Mouse (Mus musculus) c-Kit-positive CD71-positive TER-119-positive erythroid progenitor cells, embryonic 14.5 days (primary cell): ENCODE results near the gene Grpel1.

ENCODE experiments used
- DNase-seq: peaks from one replicate; pipeline ENCODE4 v3.0.0-alpha.2; 2013; ENCODE audit warnings: low spot score

Grpel1 gene

DNA sequence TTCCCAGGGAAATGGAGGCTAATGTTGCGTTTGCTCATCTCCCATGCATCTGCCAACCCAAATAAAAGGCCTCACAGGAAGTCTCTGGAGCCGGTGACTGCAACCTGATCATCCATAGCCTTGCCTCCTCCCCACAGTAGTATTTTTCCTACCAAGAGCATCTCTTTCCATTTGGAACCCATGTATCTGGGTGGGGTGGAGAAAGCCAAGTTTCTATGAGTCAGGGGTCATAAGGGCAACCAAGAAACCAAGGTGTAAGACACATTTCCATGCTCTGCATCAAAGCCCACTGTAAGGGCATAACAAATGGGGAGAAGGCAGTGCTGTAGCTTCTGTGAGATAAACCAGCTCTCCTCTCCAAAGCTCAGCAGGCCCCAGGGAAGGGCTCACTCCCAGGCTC is 3.6 kb upstream of the Grpel1 start:
- no peak for DNase-seq

DNA sequence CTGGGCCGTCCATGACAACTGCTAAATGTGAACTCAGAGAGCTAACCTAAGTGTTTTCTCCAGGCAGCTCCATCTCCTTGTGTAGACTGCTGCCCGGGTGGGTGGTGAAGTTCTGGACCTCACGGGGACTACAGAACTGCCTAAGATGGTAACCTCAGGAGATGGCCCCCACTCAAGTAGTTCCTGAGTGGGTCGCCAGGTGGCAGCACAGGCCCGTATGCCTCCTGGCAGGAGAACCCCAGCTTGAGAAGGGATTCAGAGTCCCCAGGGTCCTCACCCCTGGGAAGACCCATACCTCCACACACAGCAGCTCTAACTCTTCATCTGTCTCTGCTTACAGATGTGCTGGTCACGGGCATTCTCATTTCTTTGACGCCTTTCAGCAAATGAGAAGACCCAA is 2.0 kb upstream of the Grpel1 start:
- peak; percentile 71 for DNase-seq

DNA sequence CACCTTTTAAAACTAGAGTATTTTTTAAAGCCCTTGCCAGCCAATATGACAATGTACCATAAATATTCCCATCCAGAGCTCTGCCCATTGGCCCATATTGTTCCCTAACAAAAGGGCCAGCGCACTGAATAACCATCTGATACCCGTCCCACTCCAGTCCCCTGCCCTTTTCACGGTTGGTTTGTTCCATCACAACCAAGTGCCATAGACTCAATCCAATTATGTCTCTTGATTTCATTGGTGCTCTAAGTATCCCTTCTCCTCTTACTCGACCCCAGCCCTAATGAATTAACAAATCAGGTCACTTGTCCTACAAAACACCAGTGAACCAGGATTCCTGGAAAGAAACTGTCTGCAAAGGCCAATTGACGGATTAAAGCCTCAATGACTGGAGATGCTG is 1.4 kb upstream of the Grpel1 start:
- no peak for DNase-seq

DNA sequence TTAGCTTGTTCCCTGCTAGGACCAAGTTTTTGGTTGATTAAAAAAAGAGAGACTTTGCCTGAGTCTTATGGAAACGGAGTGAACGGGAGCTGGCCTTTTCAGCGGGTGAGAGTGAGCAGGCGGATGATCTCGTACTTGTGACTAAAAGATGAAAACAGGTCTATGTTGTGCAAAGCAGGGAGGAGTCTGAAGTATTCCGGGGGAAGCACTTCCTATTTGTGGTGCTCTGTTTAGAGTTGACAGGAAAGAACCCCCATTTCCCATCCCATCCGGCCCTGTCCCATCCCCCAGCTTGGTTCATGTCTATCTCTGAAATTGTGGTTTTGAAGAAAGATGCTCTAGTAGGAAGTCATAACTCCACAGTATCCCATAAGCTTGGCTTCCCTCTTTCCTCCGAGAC is 1.1 kb downstream of the Grpel1 start:
- no peak for DNase-seq

DNA sequence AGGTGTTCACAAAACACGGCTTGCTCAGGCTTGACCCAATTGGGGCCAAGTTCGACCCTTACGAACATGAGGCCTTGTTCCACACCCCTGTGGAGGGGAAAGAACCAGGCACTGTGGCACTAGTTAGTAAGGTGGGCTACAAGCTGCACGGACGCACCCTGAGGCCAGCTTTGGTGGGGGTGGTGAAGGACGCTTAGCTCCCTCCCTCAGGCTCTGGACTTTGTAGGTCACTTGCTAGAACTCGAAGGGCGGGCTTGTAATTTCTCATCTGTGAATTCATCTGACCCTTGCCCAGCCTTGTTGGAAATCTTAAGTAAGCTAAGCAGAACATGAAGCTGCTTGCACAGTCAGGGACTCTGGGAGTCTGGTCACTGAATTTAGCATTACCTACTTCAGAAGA is 6.4 kb downstream of the Grpel1 start:
- no peak for DNase-seq

DNA sequence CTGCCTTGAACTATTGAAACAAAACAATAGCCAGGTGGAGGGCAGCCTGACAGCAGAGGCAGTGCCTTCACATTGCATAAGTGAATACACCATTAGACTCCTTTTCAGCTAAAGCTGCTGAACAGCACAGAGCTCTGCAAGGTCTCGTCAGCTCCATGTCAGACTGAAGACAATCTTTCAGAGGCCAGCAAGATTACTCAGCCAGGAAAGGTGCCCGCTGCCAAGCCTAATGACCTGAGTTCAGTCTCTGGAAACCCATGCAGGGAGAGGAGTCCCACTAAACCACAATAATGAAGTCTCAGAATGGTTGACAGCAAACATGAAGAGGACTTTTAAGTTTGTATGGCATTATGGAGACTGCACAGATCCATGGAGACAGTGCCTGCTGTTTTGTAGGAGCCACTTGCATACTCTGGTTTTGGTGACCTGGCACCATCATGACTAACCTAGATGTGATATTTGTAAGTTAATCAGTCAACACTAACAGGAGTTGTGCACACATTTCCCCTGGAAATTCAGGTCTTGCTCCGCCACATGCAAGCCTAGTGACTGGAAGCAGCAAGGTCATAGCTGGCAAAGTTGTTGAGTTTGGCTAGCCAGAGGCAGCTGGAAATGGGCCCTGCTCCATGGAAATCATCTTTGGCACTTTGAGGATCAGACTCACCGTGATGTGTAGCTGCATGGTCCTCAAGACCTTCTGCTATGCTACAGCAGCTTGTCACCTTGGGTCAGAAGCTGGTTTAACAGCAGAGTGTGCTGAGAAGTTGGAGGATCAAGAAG is 8.3 kb downstream of the Grpel1 start:
- no peak for DNase-seq

DNA sequence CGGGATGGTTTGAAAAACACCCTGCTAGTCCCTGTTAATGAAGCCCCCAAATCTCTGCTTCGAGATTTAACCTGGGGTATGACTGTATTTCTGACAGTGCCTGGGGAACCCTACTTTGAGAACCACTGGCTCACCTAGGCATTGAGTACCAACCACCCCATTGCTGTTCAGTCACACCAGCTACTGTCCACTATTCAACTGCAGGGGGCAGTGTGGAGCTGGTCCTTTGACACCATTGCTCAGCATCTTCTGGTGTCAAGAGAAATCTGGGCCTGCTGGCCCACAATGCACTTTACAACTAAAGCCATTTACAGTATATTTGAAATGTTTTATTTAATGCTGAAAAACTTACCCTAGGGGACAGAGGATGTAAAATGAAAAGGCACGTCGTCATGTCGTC is 9.5 kb downstream of the Grpel1 start:
- DNase-seq = peak; percentile 78

DNA sequence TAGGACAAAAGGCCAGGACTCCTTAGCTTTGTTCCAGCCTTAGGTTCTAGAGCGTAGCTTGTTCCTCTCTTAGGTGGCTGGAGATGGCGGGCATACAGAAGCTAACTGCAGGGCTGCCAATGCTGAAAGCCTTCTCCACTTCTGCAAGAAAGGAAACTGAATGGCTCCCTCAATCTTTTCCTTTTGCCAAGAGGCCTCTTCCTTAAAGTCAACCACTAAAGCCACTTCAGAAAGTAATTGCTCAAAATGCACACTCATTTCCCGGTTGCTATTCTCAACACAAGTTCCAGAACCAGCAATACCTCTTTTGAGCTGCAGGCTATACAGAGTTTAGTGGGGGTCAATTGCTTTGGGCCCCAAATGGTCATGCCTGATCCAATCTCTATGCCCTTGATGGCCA is 12.7 kb downstream of the Grpel1 start:
- no peak for DNase-seq

DNA sequence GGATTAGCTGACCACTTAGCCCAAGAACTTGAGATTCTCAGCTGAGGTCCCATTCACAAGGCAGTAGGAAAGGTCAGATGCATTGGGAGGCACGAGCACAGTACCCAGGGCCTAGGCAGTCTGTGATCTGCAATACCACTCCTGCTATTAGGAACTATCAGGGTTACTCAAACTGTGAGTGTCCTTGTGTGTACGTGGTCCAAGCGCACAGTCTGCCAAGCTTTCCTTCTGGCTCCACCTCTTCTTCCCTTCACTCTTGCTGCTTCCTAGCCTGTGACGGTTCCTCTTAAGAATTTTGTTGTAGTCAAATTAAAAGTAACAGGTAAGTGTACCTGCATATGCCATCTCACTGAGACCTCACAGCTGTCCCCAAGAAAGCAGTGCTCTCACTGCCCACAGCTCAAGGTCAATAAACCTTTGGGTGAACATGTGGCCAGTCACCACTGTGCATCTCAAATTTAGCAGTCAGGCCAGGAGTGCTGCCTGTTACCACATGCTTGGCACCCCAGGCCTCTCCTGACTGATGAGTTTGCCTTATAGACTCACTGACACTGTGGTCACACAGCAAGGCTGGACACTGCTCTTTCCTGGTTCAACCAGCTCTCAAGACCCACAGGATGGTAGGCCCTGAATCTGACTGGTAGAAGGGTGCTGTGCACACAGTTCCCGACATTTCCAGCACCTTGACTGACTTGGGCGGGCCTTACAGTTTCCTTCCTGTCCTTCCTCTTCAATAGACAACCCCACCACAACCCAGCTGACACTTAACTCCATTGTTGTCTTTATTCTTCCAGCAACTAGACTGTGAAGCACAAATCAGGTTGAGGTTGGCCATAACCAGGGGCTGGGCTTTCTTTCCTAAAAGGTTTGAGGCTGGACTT is 14.0 kb downstream of the Grpel1 start:
- DNase-seq = no peak

DNA sequence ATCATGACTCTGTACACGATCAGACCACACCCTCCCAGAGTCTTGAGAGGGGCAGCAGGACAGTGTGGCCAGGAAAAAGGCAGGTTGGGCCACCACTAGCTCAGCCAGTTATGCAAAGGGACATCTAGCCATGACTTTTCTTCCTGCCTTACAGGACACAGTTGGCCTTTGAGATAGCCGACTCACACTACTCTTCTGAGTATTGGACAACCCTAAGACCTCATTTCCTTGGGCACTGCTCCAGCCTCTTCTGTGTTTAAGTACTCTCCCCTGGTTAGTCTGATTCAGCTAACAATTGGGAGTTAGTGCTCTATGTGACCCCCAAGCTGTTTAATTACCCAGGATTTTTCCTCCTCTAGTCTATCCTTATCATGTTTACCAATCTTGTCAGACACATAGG is 14.9 kb downstream of the Grpel1 start:
- no peak for DNase-seq

DNA sequence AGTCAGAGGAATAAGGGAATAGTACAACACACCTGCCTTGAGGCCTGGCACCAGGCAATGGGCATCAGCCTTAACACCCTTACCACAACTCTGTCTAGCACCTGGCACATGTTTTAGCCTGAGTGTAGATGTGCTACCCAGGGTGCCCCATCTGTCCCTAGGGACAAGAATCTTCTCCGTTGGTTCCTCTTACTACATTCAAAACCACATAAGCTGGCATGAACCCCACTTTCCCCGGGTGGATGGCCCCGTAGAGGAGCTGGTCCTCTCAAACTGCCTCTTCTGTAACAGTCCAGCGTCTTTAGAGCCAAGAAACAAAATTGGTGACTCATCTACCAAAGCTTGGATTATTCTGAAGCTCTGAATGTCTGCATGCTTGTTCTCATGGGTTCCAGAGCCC is 15.6 kb downstream of the Grpel1 start:
- no peak for DNase-seq

DNA sequence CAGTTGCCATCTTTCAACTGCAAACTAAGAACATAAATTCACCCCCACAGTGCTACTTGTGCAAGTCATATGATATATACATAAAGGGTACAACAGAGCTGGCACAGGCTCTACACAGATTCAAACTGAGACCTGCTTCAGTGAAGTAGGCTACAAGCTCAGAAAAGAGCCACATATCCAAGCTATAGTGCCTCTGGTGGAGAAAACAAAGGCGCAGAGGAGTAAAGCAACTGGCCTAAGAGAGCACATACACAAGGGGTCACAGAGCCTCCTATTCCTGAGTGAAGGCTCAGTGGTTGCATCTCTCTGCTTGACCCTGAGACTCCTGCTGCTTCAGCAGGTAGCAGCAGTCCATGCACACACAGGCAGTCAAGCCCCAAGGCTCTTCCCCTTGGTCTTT is 16.3 kb downstream of the Grpel1 start:
- DNase-seq = no peak

DNA sequence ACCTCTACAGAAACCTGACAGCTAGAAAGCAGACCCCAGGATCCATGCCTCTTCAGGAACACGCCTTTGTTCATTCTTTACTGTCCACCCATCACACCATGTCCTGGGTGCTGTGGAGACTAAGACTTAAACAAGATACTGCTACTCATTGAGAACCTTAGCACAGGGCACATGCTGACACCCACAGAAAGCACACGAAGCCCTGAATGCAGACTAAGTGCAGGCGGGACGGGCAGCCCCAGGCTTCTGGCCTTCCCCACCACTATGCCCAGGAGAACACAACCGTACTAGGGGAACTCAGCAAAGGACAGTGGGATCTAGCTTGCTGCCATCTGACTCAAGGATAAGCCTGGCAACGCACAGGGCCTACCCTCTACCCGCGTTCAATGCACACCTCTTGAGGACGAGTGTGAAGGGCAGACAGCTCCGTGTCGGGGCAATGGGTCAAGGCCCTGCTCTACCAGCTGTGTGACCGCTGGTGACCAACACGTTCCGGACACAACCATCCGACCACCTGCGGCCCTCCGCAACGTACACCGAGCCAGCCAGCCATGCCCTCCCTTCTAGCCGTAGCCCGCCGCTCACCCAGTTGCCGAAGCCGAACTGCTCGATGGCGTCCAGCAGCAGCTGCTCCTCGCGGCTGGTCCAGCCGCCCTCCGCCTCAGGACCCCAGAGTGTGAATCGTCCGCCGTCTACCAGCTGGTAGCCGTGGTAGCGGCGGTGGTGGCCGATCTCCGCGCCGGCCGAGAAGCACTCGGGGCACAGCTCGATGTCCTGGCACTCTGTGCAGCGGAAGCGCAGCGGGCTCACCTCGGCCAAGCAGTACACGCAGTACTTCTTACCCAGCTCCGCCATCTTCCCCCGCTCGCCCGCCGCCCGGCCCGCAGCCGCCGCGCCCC is 18.7 kb downstream of the Grpel1 start:
- DNase-seq = no peak

DNA sequence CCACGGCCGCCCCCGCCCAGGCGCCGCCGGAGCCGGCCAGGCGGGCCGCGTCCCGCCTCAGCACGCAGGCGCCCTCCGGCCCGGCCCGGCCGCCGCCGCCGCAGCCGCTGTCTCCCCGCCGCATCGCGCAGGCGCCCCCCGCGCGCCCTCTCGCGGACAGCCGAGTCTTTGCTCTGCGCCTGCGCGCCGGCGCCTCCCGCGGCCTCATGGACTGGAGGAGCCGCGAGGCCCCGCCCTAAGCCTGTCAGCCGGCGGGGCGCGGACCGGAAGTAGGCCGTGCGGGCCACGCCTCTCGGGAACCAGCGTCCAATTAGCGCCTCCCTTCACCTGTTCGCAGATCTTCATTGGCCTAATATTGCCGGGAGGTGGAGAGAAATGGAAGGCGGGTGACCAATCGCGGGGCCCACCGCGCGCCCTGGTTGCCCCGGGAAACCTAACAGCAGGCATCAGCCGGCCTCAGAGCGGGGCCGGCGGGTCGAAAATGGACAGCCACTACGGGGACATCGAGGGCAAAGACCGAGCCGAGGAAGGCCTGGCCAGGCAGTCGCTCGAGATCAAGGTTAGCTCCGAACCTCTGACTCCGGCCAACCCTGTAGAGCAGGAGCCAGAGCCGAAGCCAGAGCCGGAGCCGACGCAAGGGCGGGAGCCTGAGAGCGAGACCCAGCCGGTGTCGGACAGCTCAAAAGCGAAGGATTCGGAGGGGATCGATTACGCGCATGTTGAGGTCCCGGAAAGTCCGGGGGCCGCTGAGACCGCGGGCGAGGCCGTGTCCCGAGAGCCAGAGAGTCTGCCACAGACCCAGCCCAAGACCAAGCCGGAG is 19.6 kb downstream of the Grpel1 start, which contains the start of the genes Tada2b and Ccdc96:
Gene Tada2b, minus strand, starts transcription at position 115 of the 820 bp plus-strand sequence.
Gene Ccdc96, plus strand, starts transcription at position 418 of the 820 bp plus-strand sequence.
- peak; percentile 98 for DNase-seq

DNA sequence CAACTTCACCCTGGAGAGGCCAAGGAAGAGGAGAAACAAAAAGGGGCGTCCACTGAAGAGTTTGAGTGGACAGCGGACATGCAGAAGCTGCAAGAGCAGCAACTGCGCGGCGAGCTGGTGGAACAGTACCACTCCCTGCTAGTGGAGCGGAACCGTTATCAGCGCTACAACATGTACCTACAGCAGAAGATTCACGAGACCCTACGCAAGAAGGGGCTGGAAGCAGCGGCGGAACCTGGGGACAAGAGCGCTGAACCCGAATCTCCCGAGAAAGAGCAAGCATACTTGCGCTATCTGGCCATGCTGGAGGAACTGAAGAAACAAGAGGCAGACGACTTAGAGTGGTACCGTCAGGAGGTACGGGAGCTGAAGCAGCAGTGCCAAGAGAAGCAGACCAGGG is 20.5 kb downstream of the Grpel1 start:
- no peak for DNase-seq

DNA sequence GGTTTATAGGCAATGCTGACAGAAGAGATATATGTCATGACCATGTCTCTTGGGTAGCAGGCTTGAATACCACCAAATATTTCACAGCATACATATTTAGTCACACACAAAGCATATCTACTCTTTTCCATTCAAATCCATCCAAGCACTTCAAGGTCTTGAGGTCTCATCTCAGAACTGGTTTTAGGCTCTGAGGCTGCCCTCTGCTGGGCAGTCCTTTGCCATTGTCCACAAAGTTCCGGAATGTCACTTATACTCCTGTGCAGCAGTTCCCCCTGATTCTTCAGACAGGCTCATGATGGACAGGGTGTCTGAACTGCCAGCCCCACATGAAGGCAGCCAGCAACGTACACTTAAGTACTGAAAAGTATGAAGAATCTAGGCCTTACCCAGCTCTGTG is 24.4 kb downstream of the Grpel1 start:
- no peak for DNase-seq

DNA sequence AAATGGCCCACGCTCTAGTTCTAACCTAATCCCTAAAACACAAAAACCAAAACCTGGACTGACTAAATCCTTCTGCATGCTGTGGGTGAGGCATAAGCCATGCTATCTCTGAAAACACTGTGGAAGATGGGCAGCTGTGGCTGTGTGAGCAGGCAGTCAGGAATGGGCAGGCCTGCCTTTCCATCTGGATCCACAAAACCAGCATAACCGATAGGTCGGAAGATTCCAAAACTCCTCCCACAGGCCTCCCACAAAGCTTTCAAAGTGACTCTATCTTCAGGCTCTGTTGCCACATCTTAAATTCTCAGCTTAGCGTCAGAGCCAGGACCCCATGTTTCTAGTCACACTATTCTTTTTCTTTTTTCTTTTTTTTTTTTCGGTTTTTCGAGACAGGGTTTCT is 29.1 kb downstream of the Grpel1 start:
- DNase-seq = no peak

DNA sequence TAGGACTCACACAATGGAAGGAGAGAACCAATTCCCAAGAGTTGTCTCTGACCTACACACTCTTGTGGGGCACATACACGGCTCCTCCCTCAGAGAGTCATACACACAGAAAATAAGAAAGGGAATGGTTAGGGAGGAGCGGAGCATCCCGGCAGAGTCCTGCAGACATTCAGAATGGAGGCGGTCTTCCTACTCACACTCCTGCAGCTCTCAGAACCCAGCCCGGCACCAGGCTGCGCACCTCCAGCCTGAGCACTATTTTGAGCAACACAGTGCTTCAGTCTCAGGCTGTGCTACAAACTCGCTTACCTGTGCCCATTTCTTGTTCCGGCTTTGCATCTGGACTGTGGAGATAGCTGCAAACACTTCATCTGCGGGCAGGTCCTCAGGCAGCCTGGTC is 29.9 kb downstream of the Grpel1 start:
- DNase-seq = no peak

DNA sequence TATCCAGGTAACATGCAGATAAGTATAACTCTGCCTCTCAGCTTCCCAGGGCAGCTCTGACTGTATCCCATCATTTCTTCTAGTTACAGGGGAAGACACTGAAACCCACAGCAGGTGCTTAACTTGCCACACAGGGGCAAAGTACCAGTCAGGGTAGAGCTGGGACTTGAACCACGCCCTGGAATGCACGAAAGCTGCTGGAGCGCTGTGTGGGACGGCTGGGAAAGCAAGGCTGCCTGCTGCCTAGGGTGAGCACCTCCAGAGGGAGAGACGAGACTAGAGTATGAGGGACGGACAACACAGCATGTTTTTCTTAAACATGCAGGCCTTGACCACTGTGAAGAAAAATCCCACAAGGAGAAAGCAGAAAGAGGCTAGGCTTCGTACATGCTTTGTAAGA is 40.4 kb downstream of the Grpel1 start:
- DNase-seq = no peak

DNA sequence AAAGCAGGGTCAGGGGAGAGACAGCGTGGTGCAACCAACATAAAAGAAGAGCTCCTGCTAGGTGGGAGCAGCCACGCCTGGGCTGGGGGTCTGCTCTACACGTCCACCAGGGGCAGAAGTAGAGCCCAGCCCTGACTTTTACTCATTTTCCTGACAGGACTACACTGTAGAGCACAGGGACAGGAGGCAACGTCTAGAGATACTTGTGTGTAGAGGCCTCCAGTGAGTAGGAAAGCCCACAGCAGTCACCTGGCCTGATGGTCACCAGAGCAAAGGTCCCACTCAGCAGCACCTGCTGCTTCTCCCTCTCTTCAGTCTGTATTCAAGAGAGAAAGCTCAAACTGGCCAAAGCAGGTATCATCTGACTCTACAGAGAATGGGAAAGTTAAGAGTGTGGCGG is 40.8 kb downstream of the Grpel1 start:
- DNase-seq = no peak

DNA sequence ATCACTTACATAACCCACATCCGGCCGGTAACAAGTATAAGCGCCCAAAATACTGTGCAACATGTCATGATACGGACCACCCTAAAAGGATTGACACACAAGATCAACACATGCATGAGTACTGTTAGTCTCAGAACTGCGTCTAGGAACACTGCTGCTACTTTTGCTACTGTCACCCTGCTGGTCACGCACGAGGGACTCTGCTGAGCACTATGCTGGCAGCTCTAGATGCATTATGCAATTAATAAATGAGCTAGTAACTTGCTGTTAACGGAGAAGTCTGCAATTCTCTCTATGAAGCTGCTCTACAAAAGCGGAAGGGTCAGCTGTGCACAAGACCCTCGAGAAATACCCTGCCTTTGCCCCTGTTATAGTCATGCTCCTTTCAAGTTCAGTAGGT is 43.6 kb downstream of the Grpel1 start:
- no peak for DNase-seq
